Mouse (Mus musculus) olfactory bulb, adult 2 months (tissue): ENCODE results near the gene Thbd.

Experiments used
- CTCF ChIP-seq: fragments of 200-500 bp; IDR thresholded peaks from 2 replicates; pipeline ENCODE4 v1.5.1; 2012; ENCODE audit warnings: low read depth, mild to moderate bottlenecking, low read length, moderate library complexity; ENCODE audit not compliant: insufficient read depth
- POLR2A ChIP-seq: fragments of 200-500 bp; IDR thresholded peaks from 2 replicates; pipeline ENCODE4 v1.6.1; 2012; ENCODE audit warnings: mild to moderate bottlenecking, low read depth, low read length, moderate library complexity; ENCODE audit not compliant: insufficient read depth

DNA sequence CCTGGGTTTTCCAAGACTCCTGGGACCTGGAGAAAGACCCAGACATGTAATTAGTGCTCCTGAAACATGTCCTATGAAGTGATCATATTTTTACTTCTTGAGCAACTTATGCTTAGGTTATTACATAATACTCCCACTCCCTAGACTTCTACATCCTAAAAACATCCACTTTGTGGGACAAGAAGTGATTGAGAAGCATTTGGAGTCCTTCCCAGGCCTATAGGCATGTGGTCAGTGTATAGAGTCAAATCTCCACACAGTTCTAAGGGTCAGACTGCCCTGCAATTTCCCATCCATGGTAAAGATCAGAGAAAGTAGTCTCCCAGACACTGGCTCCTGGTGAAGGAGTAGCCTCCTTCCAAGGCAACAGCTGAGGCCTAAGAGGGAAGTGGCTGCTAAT lies 47.4 kb upstream of the Thbd start:
- no peak for TF ChIP-seq CTCF
- TF ChIP-seq POLR2A = no peak
